Mouse (Mus musculus): ENCODE results near the gene B3glct. TPM values are rescaled to one million over a fixed set of nuclear protein-coding genes. Genes with fewer than 3 reads are reported as not detected.

B3glct gene
- 1 to 10 TPM; 3.1 to 3.8 TPM for total RNA-seq (2021)
- long read RNA-seq, experiment 1, full-length matches to known transcripts: 4 of 7 reads
- long read RNA-seq, experiment 1, partial matches to known transcripts: 0 of 7 reads
- long read RNA-seq, experiment 1, other reads (novel, unspliced or antisense): 3 of 7 reads
- long read RNA-seq, experiment 2, full-length matches to known transcripts: 2 of 3 reads
- long read RNA-seq, experiment 2, partial matches to known transcripts: 0 of 3 reads
- long read RNA-seq, experiment 2, other reads (novel, unspliced or antisense): 1 of 3 reads

DNA sequence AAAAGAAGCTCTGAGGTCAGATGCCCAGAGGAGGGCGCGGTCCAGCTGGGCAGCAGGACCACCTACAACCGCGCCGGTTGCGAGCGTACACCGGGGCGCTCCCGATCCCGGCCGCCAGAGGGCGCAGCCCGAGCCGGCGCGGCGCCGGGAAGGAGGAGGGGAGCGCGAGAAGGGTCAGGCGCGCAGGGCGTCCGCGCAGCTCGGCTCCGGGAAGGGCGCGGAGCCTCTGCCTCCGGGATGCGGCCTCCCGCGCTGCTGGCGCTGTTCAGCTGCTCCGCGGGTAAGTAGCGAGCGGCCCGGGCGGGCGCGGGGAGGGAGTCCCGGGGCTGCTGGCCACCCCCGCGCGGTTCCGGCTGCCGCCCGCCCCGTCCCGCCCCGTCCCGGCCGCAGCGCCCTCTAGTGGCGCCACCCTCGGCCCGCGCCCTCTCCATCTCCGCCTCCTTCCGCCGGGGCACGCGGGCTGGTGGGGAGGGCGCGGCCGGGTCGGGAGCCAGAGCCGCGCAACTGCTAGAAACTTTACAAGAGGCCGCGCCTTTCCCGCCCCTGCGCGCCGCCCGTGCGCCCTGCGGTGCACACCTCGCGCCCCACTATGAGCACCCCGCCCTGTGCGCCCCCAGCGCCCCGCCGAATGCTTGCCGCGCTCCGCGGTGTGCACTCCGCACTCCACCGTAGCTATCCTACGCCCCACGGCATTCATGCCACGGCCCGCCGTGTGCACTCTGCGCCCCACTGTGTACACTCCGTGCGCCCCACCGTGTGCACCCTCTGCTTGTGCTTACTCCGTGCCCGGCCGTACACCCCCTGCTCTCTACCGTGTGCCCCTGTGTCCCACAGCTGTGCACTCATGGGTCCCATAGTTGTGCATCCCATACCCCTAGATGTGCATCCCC lies at the start of gene B3glct:
TSS of gene B3glct (plus strand) at position 131 of the 890 bp plus-strand sequence.
- peak; percentile 84 for DNase-seq

DNA sequence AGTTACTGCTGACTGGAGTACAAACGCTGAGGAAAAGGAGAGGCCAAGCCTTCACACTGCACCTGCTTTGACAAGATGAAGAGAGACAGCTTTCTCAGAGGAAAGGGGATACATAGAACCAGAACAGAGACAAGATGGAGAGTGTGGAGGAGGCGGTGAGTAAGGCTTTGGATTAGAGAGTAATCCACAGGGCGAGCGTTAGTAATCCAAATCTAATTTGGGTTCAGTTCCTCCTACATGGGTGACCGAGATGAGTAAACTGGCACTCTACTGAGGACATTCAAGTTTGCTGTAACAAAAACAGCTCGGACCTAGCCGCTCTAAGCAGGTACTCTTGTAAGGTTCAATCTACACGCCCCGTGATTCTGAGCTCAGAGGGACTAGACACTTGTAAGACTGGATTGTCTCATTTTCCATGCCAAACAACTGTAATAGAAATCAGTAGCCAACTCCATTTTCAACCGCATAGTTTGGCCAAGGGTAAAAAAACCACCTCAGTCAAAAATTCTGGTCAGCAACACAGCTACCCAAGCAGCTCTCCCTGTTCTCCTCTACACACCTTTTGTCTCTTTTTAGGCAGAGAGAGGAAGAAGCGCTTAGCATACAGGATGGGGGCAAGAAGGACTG lies 43.5 kb upstream of the B3glct start:
- no peak for DNase-seq

DNA sequence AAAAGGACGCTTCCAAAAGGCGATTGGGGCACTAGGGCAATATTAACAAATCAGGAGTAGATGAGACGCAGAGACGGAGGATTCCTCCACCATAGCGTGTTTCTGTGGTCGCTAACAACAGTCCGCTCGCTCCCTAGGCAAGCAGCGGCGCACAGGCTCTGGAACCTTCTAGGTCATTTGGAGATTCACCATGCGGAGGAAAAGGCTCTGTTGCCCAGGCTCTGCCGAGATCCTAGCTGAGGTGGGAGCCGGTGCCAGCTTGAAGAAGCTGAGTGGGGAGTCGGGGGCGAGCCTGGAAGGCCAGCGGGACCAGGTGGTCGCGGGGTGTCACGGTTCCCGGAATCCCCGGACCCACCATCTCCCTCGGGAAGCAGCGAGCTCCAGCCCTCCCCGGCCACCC lies 42.5 kb upstream of the B3glct start:
- no peak for DNase-seq

DNA sequence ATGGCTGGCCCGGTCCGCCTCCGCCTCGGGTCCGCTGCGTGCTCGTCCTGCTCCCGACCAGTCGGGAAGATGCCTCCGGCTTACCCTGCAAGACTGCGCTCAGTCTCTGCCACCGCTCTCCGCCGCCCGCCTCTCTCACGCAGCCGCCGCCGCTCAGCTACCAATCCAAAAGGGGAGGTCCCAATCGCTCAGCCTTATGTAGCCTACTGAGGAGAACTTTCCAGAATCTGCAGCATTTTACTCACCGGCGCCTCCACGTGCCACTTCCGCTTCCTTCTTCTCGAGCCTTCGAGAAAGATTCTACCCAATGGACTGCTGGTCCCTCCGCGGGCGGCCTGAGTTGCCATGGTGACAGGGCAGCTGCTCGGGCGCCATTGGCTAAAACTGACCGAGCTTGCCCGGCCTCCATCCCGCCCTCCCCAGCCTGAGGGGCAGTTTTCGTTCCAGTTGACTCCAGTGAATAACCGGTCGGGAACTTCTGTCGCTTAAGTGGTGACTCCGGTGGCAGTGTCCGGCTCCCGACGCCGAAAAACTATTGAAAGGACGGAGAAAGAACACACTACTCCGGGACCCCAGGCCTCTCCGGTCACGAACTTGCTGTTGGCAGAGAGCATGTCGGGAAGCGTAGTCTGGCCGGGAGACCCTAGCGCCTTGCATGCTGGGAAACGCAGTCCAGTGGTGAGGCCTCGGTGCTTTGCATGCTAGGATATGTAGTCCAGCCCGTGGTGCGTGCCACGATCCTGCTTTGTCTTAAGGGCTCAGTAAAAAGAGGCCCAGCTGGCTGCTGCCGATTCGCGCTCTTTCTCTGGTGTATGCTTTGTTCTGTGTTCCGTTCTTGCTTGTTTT lies 41.7 kb upstream of the B3glct start, which contains the start of gene Hsph1:
TSS of gene Hsph1 (minus strand) at position 302 of the 846 bp plus-strand sequence.
- peak; percentile 98 for DNase-seq

DNA sequence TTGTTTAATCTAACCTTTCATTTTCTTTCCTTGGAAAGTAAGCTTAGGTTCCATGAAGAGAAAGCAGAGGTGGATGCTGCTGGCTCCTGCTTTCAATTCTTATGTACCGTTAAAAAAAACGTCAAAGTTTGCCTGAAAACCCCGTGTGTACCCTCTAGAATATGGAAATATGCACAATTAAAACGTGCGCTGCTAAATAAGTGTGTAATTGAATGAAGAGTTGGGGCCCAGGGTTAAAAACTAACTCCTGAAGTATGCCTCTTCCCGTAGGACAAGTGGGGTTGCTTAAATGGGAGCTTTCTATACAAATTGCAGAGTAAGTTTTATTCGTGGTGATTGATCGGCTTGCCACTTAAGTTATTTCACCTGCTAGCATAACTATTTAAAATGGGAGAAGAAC lies 40.7 kb upstream of the B3glct start:
- no peak for DNase-seq

DNA sequence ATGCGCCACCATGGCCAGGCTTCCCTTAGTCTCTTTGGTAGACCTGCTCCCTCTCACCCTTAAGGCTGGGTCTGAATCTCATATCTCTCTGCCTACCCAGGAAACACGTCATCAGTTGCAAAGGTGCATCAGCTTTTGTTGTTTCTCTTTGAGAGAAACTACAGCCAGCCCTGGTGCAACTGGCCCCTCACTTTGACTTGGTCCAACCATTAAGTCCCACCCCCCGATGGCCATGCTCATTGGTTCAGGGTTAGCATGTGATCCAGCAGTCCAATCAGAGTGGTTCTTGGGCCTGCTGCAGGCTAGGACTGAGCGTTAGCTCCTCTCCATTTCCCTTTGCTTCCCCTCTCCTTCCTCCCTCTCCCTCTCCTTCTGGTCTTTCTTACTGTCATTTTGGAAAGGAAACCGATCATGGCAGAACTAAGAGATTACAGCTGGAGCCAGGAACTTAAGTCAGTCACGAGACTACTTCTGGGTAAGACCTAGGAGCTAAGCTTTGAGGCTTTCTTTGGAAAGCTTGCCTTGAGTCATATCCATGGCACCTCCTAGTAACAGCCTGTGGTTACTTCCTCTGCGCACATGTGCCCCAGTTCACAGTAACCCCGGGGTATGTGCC lies 36.6 kb upstream of the B3glct start:
- DNase-seq: no peak

DNA sequence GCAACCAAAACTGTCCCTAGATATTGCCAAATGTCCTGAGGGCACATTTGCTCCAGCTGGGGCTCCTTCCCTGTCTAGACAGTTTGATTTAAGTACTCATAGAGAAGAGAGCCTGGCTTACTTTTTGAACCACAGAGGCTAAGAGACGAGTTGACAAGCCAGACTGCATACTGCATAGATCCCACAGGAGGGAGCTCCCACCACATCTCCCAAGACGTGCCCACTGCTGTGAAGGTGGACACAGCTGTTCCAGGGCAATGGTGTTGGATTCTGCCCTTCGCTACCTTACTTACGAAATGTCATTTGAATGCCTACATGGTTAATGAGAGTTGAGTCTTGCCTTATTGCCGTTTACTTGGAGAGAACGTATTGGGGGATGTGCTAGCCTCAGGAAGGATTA lies 35.7 kb upstream of the B3glct start:
- DNase-seq: no peak

DNA sequence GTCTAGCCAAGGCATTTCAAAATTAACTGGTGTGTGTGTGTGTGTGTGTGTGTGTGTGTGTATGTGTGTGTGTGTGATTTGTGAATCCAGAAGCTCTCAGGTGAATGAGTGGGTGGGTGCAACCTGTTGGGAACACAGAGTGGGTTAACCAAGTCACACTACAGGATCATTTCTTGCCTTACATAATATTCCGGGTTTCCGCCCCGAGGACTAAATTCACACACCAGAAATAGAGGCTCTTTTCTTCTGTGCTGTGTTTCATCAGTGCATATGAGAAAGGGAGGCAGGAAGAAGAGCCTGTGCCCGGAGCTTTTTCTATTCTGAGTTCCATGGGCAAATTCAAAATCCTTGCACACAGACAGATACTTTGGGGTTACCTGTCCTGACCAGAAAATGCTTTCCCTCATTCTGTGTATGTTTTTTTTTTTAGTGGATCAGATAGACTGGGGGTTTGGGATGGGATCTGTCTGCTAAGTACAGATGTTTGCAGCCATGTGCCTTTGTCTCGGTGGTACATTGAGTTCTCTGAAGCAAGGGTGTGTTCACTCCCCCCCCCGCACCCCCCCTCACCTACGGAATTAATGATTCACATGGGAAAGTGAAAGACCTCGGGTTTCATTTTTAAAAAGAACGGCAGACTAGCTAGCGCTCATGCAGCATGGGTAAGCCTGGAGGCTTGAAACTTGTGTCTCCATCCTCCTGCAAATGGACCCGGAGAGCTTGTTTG lies 35.1 kb upstream of the B3glct start:
- DNase-seq: no peak

DNA sequence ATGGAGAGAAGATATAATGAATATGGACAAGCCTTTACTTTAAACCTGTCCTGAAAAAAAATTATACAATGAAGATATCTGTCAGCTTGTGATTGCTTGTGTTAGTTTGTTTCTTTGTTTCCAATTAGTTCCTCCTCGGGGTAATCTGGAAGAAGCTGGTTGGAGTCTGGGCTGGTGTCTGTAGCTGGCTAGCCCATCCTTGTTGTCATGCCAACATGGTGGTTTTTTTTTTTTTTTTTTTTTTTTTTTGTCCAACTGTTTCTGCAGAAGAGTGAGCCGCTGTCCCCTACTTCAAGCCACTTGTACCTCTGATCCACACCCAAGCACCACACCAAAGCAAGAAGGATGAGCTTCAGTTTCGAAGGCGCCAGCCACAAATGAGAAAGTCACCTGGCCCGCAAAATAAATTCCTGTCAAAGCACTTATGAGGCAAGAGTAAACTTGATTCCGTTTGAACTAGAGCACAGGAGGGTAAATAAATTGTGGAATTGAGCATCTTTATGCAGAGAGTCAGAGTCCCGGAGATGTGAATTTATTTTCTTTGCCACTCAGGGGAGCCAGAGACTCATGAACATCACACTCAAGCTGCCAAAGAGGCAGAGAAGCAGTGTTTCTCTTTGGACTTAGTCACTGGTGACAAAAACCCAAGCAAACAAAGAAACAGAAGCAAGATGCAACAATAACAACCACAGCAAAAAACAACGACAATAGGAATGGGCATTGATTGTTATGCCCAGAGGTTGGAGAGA lies 30.5 kb upstream of the B3glct start:
- DNase-seq: no peak

DNA sequence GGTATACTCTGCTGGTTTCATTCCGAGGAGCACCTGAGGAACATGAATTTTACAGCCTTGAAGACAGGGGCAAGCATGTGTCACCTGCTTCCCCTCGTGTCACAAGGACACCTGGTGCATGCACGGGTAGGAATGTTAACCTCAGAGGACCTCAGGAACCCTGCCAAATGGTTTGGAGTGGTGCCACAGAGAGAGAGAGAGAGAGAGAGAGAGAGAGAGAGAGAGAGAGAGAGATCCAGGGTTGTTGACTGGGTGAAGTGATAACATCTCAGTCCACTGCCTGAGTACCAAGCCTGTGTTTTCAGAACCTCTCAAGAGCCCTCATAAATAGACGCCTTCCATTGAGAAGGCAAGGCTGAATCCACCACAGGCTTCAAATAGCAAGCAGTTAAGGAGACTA lies 29.8 kb upstream of the B3glct start:
- DNase-seq: no peak

DNA sequence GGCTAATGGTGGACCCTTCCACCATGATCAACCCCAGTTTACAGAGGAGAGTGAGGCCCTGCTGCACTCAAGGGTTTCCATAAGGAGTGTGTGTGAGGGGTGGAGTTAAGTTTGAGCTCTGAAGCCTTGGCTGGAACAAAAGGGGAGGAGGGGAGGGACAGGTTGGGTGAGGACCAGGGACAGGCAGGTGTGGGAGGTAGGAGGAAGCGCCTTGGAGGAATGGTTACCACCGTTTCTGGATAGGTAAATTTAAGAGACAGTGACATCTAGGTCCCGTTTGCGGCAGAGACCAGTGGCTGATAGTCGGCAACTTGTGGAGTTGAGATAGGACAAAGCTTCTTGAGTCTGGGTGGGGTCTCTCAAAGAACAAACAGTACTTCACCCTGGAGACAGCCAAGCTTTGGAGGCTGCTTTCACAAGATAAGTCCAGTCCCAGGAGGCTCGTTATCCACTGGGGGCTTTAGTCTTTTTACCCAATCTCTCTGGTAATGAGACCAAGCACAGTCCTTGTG lies 29.1 kb upstream of the B3glct start:
- no peak for DNase-seq

DNA sequence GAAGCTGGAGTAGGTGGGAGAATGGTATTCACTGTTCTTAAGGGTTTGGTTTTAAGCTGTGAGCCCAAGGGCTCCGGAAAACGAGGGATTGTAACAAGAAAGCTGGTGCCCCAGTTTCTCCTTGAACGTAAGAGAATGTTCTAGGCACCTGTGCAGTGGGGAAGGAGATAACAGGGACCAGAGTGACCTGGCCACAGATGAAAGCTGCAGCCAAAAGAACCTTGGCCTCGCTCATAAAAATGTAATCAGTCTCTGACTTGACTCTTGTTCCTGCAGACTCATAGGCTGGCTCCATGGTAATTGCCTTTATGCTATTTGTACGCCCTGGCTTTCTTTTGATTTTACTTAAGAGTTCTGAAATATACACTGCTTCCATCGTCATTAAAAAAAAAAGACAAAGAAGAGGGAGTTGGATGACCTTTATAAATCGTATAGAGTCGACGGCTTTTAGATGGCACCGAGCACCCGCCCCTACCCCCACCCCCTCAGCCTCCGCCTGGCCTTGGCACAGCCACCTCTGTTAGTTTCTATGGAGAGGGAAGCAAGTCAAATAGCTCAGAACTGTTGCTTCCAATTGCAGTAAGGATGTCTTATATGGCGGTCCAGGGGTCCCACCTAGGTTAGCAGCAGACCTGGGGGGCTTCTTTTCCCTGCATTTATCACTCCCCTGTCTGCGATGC lies 28.4 kb upstream of the B3glct start:
- DNase-seq: no peak

DNA sequence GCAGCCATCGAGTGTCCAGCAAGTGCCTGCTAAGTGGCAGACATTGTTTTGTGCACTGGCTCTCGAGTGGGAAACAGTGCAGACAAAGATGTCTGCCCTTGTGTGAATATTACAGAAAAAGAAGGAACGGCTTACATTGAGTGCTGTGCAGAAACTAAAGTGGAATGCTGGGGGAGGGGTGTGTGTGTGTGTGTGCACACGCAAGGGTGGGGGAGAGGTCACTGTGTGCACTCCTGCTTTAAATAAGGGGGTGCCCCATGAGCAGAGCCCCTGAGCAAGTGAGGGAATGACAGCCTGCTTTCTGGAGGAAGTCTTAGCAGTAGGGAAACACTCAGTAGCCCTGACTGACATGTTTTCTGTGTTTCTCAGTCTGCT lies 27.9 kb upstream of the B3glct start:
- DNase-seq: no peak

DNA sequence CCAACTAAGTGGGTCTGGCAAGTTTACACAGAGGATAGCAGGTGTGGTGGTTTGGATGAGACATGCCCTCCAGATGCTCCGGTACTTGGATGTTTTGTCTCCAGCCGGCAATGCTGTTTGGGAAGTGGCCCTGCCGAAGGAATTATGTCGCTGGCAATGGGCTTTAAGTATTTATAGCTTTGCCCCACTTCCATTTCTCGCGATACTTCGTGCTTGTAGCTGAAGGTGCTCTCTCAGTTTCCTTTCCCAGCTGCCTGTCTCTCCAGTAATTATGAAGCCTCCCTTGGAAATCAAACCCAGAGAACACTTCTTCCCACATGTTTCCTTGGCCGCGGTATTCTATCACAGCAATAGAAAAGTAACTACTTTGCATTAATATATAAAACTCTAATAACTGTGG lies 22.4 kb upstream of the B3glct start:
- no peak for DNase-seq

DNA sequence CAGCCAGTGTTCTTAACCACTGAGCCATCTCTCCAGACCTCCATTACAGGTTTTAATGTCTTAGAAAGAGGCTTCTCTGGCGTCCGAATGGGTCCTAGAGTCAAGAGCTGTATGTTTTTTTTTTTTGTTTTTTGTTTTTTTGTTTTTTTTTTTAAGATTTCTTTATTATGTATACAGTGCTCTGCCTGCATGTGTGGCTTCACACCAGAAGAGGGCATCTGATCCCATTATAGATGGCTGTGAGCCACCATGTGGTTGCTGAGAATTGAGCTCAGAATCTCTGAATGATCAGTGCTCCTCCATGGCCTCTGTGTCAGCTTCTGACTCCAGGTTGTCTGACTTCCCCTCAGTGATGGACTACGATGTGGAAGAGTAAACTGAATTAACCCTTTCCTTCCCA lies 20.0 kb upstream of the B3glct start:
- DNase-seq: no peak

DNA sequence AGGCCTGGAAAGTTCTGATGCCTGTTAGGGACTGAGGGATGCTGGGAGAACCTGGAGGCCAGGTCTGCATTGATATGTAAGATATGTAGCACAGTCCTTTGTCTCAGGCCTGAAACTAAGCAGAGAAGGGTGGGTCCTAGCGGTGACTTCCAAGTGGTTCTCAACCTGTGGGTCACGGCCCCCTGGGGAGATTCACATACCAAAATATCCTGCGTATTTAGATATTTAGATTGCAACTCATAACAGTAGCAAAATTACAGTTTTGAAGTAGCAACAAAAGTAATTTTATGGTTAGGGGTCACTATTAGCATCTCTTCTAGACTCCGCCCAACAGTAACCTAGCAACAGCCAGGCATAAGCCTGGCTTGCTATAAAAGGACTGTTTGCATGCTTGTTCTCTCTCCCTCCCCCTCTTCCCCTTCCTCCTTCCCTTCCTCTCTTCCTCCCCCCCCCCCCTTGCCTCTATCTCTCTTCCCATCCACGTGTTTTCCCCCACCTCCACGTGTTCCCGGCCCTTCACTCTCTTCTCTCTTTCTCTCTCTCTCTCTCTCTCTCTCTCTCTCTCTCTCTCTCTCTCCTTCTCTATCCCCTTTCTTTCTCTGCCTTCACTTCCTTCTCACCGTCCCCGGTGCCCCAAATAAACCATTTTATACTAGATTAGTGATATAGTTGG lies 19.2 kb upstream of the B3glct start:
- no peak for DNase-seq

DNA sequence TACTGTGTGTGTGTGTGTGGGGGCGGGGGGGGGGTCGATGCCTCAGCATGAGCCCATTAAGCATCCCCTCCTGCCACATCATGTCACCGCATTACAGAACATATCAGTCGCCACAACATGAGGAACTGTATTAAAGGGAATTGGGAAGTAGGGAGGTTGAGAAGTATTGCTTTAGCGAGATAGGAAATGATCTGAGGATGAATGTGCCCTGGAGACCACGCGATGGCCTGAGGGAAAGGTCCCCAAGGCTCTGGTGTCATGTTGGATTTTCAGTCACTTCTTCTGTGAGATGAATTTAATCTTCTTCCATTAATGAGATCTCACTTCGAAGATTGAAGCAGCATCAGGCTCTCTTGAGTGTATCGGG lies 18.6 kb upstream of the B3glct start:
- no peak for DNase-seq

DNA sequence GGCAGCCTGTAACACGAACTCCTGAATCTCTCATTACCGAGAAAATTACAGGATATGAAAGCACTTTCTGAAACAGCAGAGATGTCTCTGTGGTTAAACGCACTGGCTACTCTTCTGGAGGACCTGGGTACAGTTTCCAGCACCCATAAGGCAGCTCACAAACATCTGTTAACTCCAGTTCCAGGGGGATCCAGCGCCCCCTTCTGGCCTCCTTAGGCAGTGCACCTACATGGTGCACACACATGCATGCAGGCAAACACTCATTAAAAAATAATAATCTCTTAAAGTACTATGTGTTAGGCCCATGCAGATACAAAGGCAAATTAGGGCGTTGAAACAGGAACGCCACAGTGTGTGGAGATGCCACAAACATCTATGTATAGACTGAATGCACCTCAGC lies 16.6 kb upstream of the B3glct start:
- DNase-seq: no peak

DNA sequence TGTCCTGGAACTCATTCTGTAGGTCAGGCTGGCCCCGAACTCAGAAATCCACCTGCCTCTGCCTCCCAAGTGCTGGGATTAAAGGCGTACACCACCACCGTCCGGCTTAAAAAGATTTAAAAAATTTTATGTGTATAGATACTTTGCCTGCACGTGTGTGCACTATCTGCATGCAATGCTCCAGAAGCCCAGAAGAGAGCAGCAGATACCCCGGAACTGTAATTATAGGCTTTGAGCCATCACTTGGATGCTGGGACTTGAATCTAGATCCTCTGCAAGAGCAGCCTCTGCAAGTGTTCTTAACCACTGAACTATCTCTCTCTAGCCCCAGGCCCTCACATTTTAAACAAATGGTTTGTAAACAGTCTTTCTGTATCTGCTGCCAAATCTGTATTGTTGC lies 15.1 kb upstream of the B3glct start:
- DNase-seq: no peak
